Mouse (Mus musculus): ENCODE measurements around the gene Qrsl1.

DNA sequence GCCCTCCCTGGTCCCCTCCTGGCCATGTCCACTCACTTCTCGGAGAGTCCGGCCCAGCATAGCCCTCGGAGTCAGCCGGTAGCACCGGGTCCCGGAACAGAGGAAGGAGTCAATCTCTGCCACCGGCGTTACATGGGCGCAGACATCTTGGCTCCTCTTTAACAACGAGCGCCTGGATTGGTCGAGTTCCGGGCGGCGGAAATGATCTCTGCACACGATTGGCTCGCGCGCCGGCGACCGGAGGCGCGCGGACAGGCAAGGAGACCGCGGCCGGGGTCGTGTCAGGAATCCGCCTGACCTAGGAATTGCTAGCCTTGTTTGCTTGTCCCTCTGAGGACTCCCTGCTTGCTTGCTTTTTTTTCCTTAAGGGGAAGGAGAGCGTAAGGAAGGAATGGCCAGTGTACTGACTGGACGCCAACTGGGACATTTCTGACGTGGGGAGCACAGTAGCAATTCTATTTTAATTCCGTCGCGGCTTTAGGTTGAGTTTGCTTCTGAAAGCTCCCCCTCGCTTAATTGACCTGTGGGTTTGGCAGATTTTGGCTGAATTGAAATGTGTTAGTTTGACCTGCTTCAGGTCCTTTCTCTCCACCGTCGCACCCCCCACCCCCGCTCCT, at the start of gene Qrsl1, which contains the start of gene Rtn4ip1:
- TF ChIP-seq MAFK (IDR thresholded peaks at IDR 0.05; ENCODE audit: insufficient replicate concordance, low read length) (no peak), RAD21 (IDR thresholded peaks at IDR 0.05; ENCODE audit: low read depth, low read length) (no peak), CTCF (conservative IDR thresholded peaks at IDR 0.05 in 1 of 2, IDR thresholded peaks at IDR 0.05 in 1 of 2; ENCODE audit: low read depth in 2 of 2, low read length in 2 of 2) (no peak), EP300 (IDR thresholded peaks at IDR 0.05; ENCODE audit: low read length) (no peak), TCF12 (IDR thresholded peaks at IDR 0.05; ENCODE audit: low read depth, low read length) (peak; percentile 33), POLR2A (IDR thresholded peaks at IDR 0.05; ENCODE audit: low read depth, low read length) (peak; percentile 64), SIN3A (IDR thresholded peaks at IDR 0.05; ENCODE audit: low read length) (peak; percentile 36; the same call in 1 of the 2 replicates)

Measured in CH12.LX (cell line).